Mouse (Mus musculus) liver, embryonic 14.5 days (tissue): ENCODE data around the gene Rpl10a.

Source experiments
- CTCF ChIP-seq: IDR thresholded peaks from 2 replicates; pipeline ENCODE4 v1.5.1; 2016; ENCODE audit warnings: antibody characterized with exemption, low read depth, control low read depth
- EP300 ChIP-seq: IDR thresholded peaks from 2 replicates; pipeline ENCODE4 v1.6.1; 2016; ENCODE audit warnings: antibody characterized with exemption, low read depth

GRCm38 (mm10) chr17:28327673-28328325, 472 bp upstream of the Rpl10a start:
- no peak for TF ChIP-seq CTCF
- no peak for TF ChIP-seq EP300
